Mouse (Mus musculus) liver, postnatal 0 days (tissue): ENCODE data around the gene Map4k4.

ENCODE experiments used
- CTCF ChIP-seq: sonication (generic); IDR thresholded peaks from 2 replicates; pipeline ENCODE4 v1.5.1; 2016; ENCODE audit warnings: antibody characterized with exemption, low read depth
- EP300 ChIP-seq: IDR thresholded peaks from 2 replicates; pipeline ENCODE4 v1.6.1; 2016; ENCODE audit warnings: antibody characterized with exemption, low read depth, mild to moderate bottlenecking

GRCm38 (mm10) chr1:39855949-39856348 lies 44.8 kb upstream of the Map4k4 start:
- TF ChIP-seq CTCF (no peak), EP300 (no peak)
